Mouse (Mus musculus) embryonic stem cell, embryonic (primary cell): ENCODE results near the gene Trim58.

Experiments
- CTCF ChIA-PET, 4 experiments: fragments of 300-600 bp in 2 of 4; fragments of 350-600 bp in 2 of 4; sonication (Branson Sonifier 250); formaldehyde crosslinking; loops; one replicate each; lab custom pipeline; 2022; ENCODE audit warnings: inconsistent platforms in 2 of 4; lab: Charles Lee
- POLR2A ChIA-PET, 4 experiments: fragments of 300-600 bp in 2 of 4; fragments of 350-600 bp in 2 of 4; sonication (Branson Sonifier 250); formaldehyde crosslinking; loops; one replicate each; lab custom pipeline; 2022; ENCODE audit warnings: antibody characterized with exemption in 4 of 4, inconsistent platforms in 1 of 4; lab: Charles Lee

Trim58 gene

GRCm38 (mm10) chr11:58638176-58638701, 2.0 kb upstream of the Trim58 start:
- CTCF ChIA-PET = interaction anchor here in 2 of 4 experiments (0.8 to 2.3 kb wide), 3 partner anchors 286 to 336 kb away, joined by 3 to 13 read pairs (median 4); no protein-coding TSS in a partner anchor
- POLR2A ChIA-PET = interaction anchor here in 1 of 4 experiments (0.7 kb wide), 1 partner anchor 665 kb away, joined by 5 read pairs; no protein-coding TSS in a partner anchor

DNA sequence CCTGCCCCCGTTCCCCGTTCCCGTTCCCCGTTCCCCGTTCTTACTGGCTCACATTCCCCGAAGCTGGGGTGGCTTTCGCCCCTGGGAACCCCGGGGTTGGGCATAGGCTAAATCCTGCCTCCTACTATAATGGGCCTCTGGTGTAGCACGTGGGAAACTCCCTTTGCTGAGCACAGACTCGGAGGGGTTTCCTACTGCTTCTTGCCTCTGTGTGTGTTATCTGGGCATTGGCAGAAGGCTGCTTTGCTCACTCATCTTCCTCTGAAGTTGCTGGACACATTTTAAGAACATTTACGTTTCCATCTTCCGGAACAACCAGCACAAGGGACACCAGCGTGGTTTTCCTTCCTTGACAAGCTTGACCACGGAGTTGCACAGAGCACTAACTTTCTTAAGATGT, 792 bp downstream of the Trim58 start:
- ChIA-PET POLR2A (no interaction called here), CTCF (interaction anchor here in 3 of 4 experiments (0.7 to 2.3 kb wide), 3 partner anchors 248 to 288 kb away, joined by 3 to 7 read pairs (median 4); no protein-coding TSS in a partner anchor)

DNA sequence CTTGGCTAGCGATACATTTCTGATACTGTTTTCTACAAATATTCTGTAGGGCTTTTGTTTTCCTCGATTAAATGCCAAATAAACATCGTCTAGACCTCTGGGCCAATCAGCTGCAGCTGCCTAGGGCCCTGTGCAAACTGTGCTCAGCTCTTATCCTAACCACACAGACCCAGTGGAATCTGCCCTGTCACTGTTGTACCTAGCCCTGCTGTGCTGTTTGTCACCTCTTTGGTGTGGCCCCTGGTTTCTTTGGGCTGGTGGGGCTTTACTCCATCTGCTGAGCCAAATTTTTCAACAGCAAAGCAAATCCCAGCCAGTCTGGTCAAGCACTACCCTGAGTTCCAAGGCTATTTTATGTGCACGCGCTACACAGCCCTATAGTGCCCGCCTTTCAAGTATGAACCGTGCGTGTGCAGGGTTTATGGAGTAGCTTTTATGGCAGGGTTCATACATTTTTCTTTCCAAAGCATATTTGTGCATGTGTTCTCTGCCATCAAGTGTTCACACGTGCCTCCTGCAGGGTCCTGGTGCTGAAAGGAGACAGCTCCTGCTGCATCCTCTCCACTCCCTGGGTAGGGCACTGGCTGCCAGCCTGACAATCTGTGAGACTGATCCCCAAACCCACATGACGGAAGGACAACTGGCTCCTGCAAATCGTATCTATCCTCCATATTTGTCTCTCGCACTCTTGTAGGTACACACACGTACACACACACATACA, 1.5 kb downstream of the Trim58 start:
- CTCF ChIA-PET = interaction anchor here in 1 of 4 experiments (1.1 kb wide), 1 partner anchor 289 kb away, joined by 3 read pairs; no protein-coding TSS in a partner anchor
- POLR2A ChIA-PET = no interaction called here

DNA sequence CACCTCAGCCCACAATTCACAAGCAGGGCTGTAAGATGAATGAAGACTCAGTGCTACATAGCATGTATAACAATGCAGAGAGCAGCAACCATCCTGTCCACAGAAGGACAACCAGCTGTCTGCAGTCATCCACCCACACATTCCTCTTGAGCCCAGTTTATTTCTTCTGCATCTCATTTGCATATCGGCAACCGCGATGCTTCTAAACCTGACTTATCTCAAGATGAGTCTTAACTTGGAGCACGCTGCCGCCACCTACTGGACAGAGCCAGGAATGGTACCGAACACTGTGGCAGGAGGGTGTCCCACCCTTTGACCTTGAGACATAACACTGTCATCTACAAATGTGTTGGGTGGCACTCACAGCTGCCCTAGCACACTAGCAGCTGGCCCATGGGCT, 3.1 kb downstream of the Trim58 start:
- POLR2A ChIA-PET = no interaction called here
- CTCF ChIA-PET = interaction anchor here in 1 of 4 experiments (2.1 kb wide), 1 partner anchor 291 kb away, joined by 5 read pairs; no protein-coding TSS in a partner anchor

- CTCF ChIA-PET = no interaction called here
Observed at GRCm38 (mm10) chr11:58655151-58655550, 14.9 kb downstream of the Trim58 start.

GRCm38 (mm10) chr11:58658596-58658995, 18.3 kb downstream of the Trim58 start, which contains the start of gene Olfr322:
TSS of gene Olfr322 (plus strand) at chr11:58658782.
- ChIA-PET CTCF (no interaction called here), POLR2A (no interaction called here)

More at GRCm38 (mm10) chr11:58655151-58655550, 14.9 kb downstream of the Trim58 start:
- POLR2A ChIA-PET = no interaction called here

DNA sequence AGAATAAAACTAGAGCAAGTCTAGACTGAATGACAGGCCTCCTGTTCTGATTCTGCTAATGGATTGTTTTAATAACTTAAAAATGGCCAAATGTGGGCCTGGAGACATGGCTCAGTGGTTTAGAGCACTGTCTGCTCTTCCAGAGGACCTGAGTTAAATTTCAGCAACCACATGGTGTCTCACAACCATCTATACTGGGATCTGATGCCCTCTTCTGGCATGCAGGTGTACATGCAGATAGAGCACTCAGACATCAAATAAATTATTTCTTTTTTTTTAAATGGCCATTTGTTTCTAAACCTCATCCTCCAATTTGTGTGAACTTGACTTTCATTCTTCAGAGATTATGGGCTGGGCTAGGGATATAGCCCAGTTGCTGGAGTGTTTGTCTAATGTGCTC, 29.0 kb downstream of the Trim58 start:
- ChIA-PET CTCF (interaction anchor here in 2 of 4 experiments (0.6 to 1.8 kb wide), 4 partner anchors 23 to 425 kb away, joined by 3 to 6 read pairs (median 4); no protein-coding TSS in a partner anchor), POLR2A (no interaction called here)

GRCm38 (mm10) chr11:58671825-58672224, 31.6 kb downstream of the Trim58 start:
- ChIA-PET POLR2A (interaction anchor here in 1 of 4 experiments (0.6 kb wide), 1 partner anchor 1230 kb away, joined by 3 read pairs; no protein-coding TSS in a partner anchor), CTCF (interaction anchor here in 1 of 4 experiments (0.5 to 0.7 kb wide), 2 partner anchors 319 to 417 kb away, joined by 3 read pairs; no protein-coding TSS in a partner anchor)

- POLR2A ChIA-PET = no interaction called here
Observed at GRCm38 (mm10) chr11:58680799-58681198, 40.5 kb downstream of the Trim58 start, which contains the start of gene Olfr320. TSS of gene Olfr320 (plus strand) at chr11:58681099.

DNA sequence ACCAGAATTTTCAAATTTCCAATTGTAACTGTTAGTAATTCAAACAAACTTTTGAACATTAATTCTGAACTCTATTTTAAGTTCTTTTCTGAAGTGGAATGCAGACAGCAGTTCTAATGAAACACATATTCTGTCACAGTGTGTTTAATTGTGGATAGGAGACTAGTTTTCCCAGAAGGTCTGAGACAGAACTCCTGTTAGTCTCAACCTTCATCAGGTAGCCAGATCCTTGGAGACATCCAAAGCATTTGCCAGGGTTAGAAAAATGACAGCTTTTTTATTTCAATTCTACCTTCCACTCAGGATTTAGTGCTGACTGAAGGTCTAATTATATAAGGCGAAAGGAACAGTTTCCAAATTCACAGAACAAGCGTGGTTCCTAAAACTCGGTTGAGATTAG, 58.6 kb downstream of the Trim58 start, which contains the start of gene Olfr319:
TSS of gene Olfr319 (plus strand) at position 301 of the 400 bp plus-strand sequence.
- POLR2A ChIA-PET = no interaction called here
- CTCF ChIA-PET = no interaction called here

More at GRCm38 (mm10) chr11:58680799-58681198, 40.5 kb downstream of the Trim58 start, which contains the start of gene Olfr320:
- CTCF ChIA-PET = interaction anchor here in 1 of 4 experiments (0.6 kb wide), 1 partner anchor 43 kb away, joined by 3 read pairs; no protein-coding TSS in a partner anchor
